Mouse (Mus musculus) limb, embryonic 10.5 days (tissue): ENCODE measurements around the gene Fgfr3. TPM values are rescaled to one million over a fixed set of nuclear protein-coding genes. Genes with fewer than 3 reads are reported as not detected.

Experiments used
- DNase-seq: peaks from one replicate; pipeline ENCODE4 v3.0.0-alpha.2; 2017; ENCODE audit warnings: low spot score
- H3K27ac ChIP-seq: fragments of 300-500 bp; sonication (generic); 2 replicates; pipeline ENCODE4 v1.5.1; 2016; ENCODE audit warnings: mild to moderate bottlenecking
- H3K27me3 ChIP-seq: fragments of 300-500 bp; sonication (generic); 2 replicates; pipeline ENCODE4 v1.6.1; 2016; ENCODE audit warnings: low read depth, mild to moderate bottlenecking; ENCODE audit not compliant: poor library complexity, severe bottlenecking
- H3K36me3 ChIP-seq: fragments of 300-500 bp; sonication (generic); 2 replicates; pipeline ENCODE4 v1.6.1; 2016; ENCODE audit warnings: mild to moderate bottlenecking, moderate library complexity
- H3K4me1 ChIP-seq: fragments of 300-500 bp; sonication (generic); 2 replicates; pipeline ENCODE4 v1.6.1; 2016
- H3K4me3 ChIP-seq: fragments of 300-500 bp; sonication (generic); 2 replicates; pipeline ENCODE4 v1.5.1; 2016; ENCODE audit warnings: mild to moderate bottlenecking, moderate library complexity
- H3K9me3 ChIP-seq: fragments of 300-500 bp; sonication (generic); replicated peaks from 2 replicates; pipeline ENCODE4 v1.6.1; 2016; ENCODE audit warnings: mild to moderate bottlenecking
- WGBS: fragments of 180-500 bp; shearing (Covaris S2); methylation state at CpG from one replicate; pipeline ENCODE4 v1.1.7; 2016; 5-methylcytosine and 5-hydroxymethylcytosine counted together
- polyA plus RNA-seq: library from polyadenylated mRNA; unstranded; fragments of >200 nt; fragmentation: Nextera tagmentation; extraction: Ambion mirVana; gene quantifications from 2 replicates; pipeline ENCODE4 v1.2.1, GENCODE M21; 2016

Gene Fgfr3
- polyA plus RNA-seq, 1 experiment from 2014 or later, result 10.5 TPM

DNA sequence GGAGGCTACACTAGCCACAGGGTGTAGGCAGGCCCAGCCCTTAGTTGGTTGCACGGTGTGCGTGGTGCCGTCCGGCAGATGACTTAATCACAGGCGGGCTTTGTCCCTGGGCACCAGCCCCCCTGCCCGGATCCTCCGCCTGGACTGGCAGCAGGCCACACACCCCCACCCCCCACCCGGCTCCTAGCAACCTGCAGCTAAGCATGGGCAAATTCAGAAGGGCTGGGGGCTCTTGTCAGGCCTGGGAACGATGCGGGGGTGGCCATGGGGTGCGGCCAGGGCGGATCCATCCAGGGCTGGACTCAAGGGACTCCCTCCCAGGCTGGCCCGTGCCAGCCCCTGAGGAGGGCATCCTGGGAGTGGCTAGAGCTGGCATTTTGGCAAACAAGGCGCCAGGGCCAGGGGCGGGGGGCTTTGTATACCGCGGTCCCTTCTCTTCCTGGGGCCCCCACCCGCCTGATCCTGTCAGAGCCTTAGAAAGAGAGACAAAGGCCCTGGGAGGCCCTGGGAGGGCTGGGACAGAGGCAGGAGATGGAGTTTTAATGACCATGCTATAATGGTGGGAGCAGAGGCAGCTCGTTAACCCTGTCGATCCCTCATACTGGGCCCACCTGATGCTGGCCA lies 32.1 kb upstream of the Fgfr3 start:
- H3K9me3 ChIP-seq, result no peaks in the 10 kb centered on the region
- H3K27me3 ChIP-seq, result peaks cover 43% of the 10 kb centered on the region
- H3K4me3 ChIP-seq, result no peak overlapping the region
- peak overlapping the region; percentile 85 for H3K27ac ChIP-seq
- no peaks in the 10 kb centered on the region for H3K36me3 ChIP-seq
- WGBS, result 60% methylated on average over 20 of the region's 20 CpGs
- H3K4me1 ChIP-seq, result peaks cover 53% of the 10 kb centered on the region
- DNase-seq, result no peak

- Histone ChIP-seq H3K36me3 (no peaks in the 10 kb centered on the region), H3K4me3 (no peak overlapping the region), H3K9me3 (no peaks in the 10 kb centered on the region), H3K4me1 (peaks cover 60% of the 10 kb centered on the region), H3K27ac (peak overlapping the region; percentile 85), H3K27me3 (peaks cover 50% of the 10 kb centered on the region)
- DNase-seq, result no peak
- 82% methylated on average over 11 of the region's 11 CpGs for WGBS
These were observed 31.4 kb upstream of the Fgfr3 start for GRCm38 (mm10) chr5:33689852-33690645.

DNA sequence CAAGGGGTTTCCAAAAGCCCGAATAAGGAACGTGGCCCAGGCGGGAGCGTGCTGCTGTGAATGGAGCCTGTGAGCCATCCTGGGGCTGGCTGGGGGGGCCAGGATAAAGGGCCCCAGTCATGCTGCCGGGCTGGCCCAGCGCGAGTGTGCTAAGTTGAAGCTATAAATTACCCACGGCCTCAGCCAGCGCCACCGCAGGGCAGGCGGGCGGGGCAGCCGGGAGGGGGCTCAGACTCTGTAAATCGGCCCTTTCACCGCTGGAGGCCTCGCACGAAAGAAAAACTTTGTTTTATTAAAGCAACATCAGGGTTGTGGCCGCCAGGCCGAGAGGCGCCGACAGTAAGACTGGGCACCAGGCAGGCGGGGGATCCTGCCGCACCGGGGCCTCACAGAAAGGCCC lies 29.1 kb upstream of the Fgfr3 start:
- WGBS, result 1% methylated on average over 24 of the region's 24 CpGs
- H3K36me3 ChIP-seq, result no peaks in the 10 kb centered on the region
- H3K27ac ChIP-seq, result peak overlapping the region; percentile 89
- H3K9me3 ChIP-seq, result no peaks in the 10 kb centered on the region
- peak overlapping the region; percentile 27 for H3K4me3 ChIP-seq
- DNase-seq, result peak; percentile 84
- peaks cover 66% of the 10 kb centered on the region for H3K27me3 ChIP-seq
- peaks cover 83% of the 10 kb centered on the region for H3K4me1 ChIP-seq

DNA sequence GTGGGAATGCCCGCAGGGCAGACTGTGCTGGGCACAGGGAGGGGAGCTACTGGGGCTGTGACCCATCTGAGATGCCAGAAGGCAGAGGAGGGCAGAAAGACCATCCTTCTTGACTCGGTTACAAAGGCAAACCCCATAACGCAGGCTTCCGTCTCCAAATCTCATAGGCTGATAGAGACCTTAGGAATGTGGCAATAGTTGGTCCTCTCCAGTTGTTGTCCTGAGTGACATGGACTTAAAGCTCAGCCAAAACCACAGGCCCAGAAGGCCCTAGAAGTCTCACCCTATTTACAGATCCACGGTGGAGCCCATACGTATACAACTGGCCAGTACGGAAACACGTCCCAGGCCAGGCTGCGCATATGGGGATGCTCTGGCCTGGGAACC lies 27.0 kb upstream of the Fgfr3 start:
- no peak for DNase-seq
- H3K4me1 ChIP-seq, result peaks cover 89% of the 10 kb centered on the region
- H3K4me3 ChIP-seq, result 0 out of 2 replicates have a peak overlapping the region, but pooled peaks have one; percentile 58
- WGBS, result 54% methylated on average over 9 of the region's 9 CpGs
- no peaks in the 10 kb centered on the region for H3K36me3 ChIP-seq
- no peaks in the 10 kb centered on the region for H3K9me3 ChIP-seq
- peak overlapping the region; percentile 94 for H3K27ac ChIP-seq
- peaks cover 71% of the 10 kb centered on the region for H3K27me3 ChIP-seq

DNA sequence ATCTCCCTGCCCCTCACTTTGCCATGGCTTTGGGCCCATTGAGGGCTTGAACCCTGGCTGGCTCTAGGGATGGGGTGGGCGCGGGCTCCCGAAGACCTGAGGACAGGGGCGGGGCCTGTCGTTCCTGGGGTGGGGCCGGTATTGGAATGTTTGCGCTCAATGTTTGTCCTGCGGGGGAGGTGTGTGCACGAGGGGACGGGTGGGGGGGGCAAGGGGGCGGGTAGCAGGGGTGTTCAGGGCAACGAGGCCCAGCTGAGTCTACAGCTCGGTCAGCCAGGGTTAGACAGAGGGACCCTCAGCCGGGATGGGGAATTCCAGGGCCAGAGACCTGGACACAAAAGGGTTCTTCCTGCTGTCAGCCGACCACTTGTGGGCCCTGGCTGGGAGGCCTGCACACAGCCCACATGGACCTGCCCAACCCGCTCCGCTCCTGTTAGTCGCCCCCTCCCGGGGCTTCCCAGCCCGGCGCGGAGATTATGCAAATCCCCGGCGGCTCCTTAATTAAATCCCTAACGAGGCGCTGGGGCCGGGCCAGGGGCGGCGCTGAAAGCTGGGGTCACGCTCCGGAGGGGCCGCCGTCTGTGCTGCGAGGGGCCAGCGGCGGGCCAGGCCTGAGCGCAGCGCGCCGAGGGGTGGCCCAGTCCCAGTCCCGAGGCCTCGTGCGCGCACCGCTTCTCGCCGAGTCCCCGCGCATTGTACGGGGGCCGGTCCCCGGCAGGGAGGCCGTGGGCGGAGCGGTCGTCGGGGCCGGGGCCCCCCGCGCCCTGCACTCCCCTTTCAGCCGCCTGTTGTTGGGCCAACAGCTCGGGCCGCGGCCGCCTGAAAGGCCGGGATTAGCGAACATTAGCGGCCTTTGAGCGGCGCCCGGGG lies 26.4 kb upstream of the Fgfr3 start:
- Histone ChIP-seq H3K4me1 (peaks cover 89% of the 10 kb centered on the region), H3K4me3 (peak overlapping the region; percentile 58), H3K27me3 (peaks cover 75% of the 10 kb centered on the region), H3K27ac (peak overlapping the region; percentile 94), H3K36me3 (no peaks in the 10 kb centered on the region), H3K9me3 (no peaks in the 10 kb centered on the region)
- 1% methylated on average over 71 of the region's 71 CpGs for WGBS
- DNase-seq, result peak; percentile 77

- peak overlapping the region; percentile 58 for H3K4me3 ChIP-seq
- WGBS, result 1% methylated on average over 24 of the region's 24 CpGs
- no peaks in the 10 kb centered on the region for H3K9me3 ChIP-seq
- DNase-seq, result peak; percentile 74
- peaks cover 90% of the 10 kb centered on the region for H3K4me1 ChIP-seq
- H3K27me3 ChIP-seq, result peaks cover 80% of the 10 kb centered on the region
- H3K36me3 ChIP-seq, result no peaks in the 10 kb centered on the region
- H3K27ac ChIP-seq, result peak overlapping the region; percentile 94
These were observed 25.8 kb upstream of the Fgfr3 start for GRCm38 (mm10) chr5:33695718-33696121.

- no peaks in the 10 kb centered on the region for H3K36me3 ChIP-seq
- peaks cover 92% of the 10 kb centered on the region for H3K4me1 ChIP-seq
- peak overlapping the region; percentile 94 for H3K27ac ChIP-seq
- H3K4me3 ChIP-seq, result peak overlapping the region; percentile 58; the same call in 1 of the 2 replicates
- DNase-seq, result no peak
- WGBS, result 46% methylated on average over 5 of the region's 5 CpGs
- no peaks in the 10 kb centered on the region for H3K9me3 ChIP-seq
- H3K27me3 ChIP-seq, result peaks cover 86% of the 10 kb centered on the region
These were observed 25.0 kb upstream of the Fgfr3 start for GRCm38 (mm10) chr5:33696430-33696829.

GRCm38 (mm10) chr5:33697534-33697933 lies 23.9 kb upstream of the Fgfr3 start:
- DNase-seq, result no peak
- no peak overlapping the region for H3K4me3 ChIP-seq
- H3K36me3 ChIP-seq, result no peaks in the 10 kb centered on the region
- peaks cover 92% of the 10 kb centered on the region for H3K27me3 ChIP-seq
- H3K4me1 ChIP-seq, result peaks cover 83% of the 10 kb centered on the region
- 45% methylated on average over 1 of the region's 1 CpGs for WGBS
- peak overlapping the region; percentile 27; the same call in 1 of the 2 replicates for H3K27ac ChIP-seq
- no peaks in the 10 kb centered on the region for H3K9me3 ChIP-seq

DNA sequence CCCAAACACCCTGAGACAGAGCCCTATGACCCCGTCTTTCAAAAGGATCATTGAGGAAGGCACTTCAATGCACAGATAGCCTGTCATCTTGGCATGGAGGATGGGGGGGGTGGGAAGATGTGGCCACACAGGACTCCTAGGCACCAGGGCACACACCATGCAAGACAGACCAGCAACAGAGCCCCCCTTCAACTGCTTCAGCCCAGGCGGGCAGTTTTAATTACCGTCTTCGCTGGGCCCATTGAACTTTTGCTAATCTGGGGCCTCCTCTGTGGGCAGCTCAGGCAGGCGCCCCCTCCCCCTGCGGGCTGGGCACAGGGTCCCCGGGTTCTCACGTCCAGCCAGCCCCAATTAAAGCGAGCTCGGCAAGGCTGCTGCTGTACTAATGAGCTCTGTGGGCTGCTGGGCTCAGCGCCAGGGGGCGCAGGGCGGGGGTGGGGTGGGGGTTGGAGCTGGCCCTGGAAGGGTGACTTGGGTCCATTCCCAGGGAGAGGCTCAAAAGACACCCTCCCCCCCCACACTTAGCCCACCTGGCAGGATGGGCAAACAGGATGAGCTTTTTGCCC lies 23.4 kb upstream of the Fgfr3 start:
- no peak overlapping the region for H3K4me3 ChIP-seq
- no peaks in the 10 kb centered on the region for H3K36me3 ChIP-seq
- no peak for DNase-seq
- H3K9me3 ChIP-seq, result no peaks in the 10 kb centered on the region
- 19% methylated on average over 13 of the region's 13 CpGs for WGBS
- peaks cover 78% of the 10 kb centered on the region for H3K4me1 ChIP-seq
- H3K27me3 ChIP-seq, result peaks cover 87% of the 10 kb centered on the region
- peak overlapping the region; percentile 27; the same call in 1 of the 2 replicates for H3K27ac ChIP-seq

GRCm38 (mm10) chr5:33698669-33699068 lies 22.8 kb upstream of the Fgfr3 start:
- no peaks in the 10 kb centered on the region for H3K36me3 ChIP-seq
- 86% methylated on average over 5 of the region's 5 CpGs for WGBS
- no peak overlapping the region for H3K4me3 ChIP-seq
- DNase-seq, result no peak
- peaks cover 73% of the 10 kb centered on the region for H3K4me1 ChIP-seq
- H3K27ac ChIP-seq, result peak overlapping the region; percentile 27; the same call in 1 of the 2 replicates
- no peaks in the 10 kb centered on the region for H3K9me3 ChIP-seq
- H3K27me3 ChIP-seq, result peaks cover 80% of the 10 kb centered on the region

GRCm38 (mm10) chr5:33700010-33700409 lies 21.5 kb upstream of the Fgfr3 start:
- Histone ChIP-seq H3K27me3 (peaks cover 68% of the 10 kb centered on the region), H3K4me1 (peaks cover 71% of the 10 kb centered on the region), H3K27ac (peak overlapping the region; percentile 27; the same call in 1 of the 2 replicates), H3K4me3 (no peak overlapping the region), H3K9me3 (no peaks in the 10 kb centered on the region), H3K36me3 (no peaks in the 10 kb centered on the region)
- WGBS, result 34% methylated on average over 13 of the region's 13 CpGs
- DNase-seq, result no peak

- Histone ChIP-seq H3K27me3 (peaks cover 59% of the 10 kb centered on the region), H3K4me1 (peaks cover 66% of the 10 kb centered on the region), H3K4me3 (no peak overlapping the region), H3K27ac (no peak overlapping the region), H3K9me3 (no peaks in the 10 kb centered on the region), H3K36me3 (no peaks in the 10 kb centered on the region)
- 85% methylated on average over 11 of the region's 11 CpGs for WGBS
- DNase-seq, result no peak
These were observed 19.6 kb upstream of the Fgfr3 start for GRCm38 (mm10) chr5:33701832-33702231.
